Mouse (Mus musculus) intestine, embryonic 14.5 days (tissue): ENCODE measurements around the gene Commd7. TPM values are rescaled to one million over a fixed set of nuclear protein-coding genes. Genes with fewer than 3 reads are reported as not detected.
A peak's percentile ranks its signal among the peaks of the same experiment; 100 is the strongest.

Experiments
- ATAC-seq: fragments of 200-750 bp; cut with Nextera tagmentation; replicated peaks from 2 replicates; pipeline ENCODE4 v1.8.0; 2017; ENCODE audit warnings: low read depth, moderate number of reproducible peaks, moderate TSS enrichment, moderate library complexity; ENCODE audit not compliant: low FRiP score, low TSS enrichment
- DNase-seq: peaks from one replicate; pipeline ENCODE4 v3.0.0-alpha.2; 2018; ENCODE audit warnings: low spot score
- H3K27ac ChIP-seq: fragments of 300-500 bp; sonication (generic); 2 replicates; pipeline ENCODE4 v1.5.1; 2014; ENCODE audit warnings: low read depth, mild to moderate bottlenecking, control low read depth
- H3K27me3 ChIP-seq: fragments of 300-500 bp; sonication (generic); replicated peaks from 2 replicates; pipeline ENCODE4 v1.6.1; 2014; ENCODE audit warnings: low read length, control low read depth; ENCODE audit not compliant: control insufficient read depth, insufficient read depth
- H3K36me3 ChIP-seq: fragments of 300-500 bp; sonication (generic); 2 replicates; pipeline ENCODE4 v1.6.1; 2014; ENCODE audit warnings: low read length, control low read depth; ENCODE audit not compliant: control insufficient read depth, insufficient read depth
- H3K4me1 ChIP-seq: fragments of 300-500 bp; sonication (generic); replicated peaks from 2 replicates; pipeline ENCODE4 v1.6.1; 2014; ENCODE audit warnings: low read length, control low read depth, mixed read lengths; ENCODE audit not compliant: control insufficient read depth, insufficient read depth
- H3K4me2 ChIP-seq: fragments of 300-500 bp; sonication (generic); 2 replicates; pipeline ENCODE4 v1.6.1; 2014; ENCODE audit warnings: low read length
- H3K4me3 ChIP-seq: fragments of 300-500 bp; sonication (generic); 2 replicates; pipeline ENCODE4 v1.5.1; 2014; ENCODE audit warnings: low read depth, low read length, control low read depth, mixed read lengths
- H3K9ac ChIP-seq: fragments of 300-500 bp; sonication (generic); 2 replicates; pipeline ENCODE4 v1.6.1; 2014; ENCODE audit warnings: mild to moderate bottlenecking, low read length
- H3K9me3 ChIP-seq: fragments of 300-500 bp; sonication (generic); 2 replicates; pipeline ENCODE4 v1.6.1; 2016; ENCODE audit warnings: low read length, control low read depth; ENCODE audit not compliant: control insufficient read depth
- WGBS: fragments of 180-500 bp; shearing (Covaris S2); extraction: QIAGEN DNeasy Blood & Tissue Kit; methylation state at CpG from one replicate; pipeline ENCODE4 v1.1.7; 2014; 5-methylcytosine and 5-hydroxymethylcytosine counted together
- polyA plus RNA-seq: library from polyadenylated mRNA; unstranded; fragments of >200 nt; fragmentation: Nextera tagmentation; extraction: Ambion mirVana; gene quantifications from 2 replicates; pipeline ENCODE4 v1.2.1, GENCODE M21; 2014

The Commd7 gene
- polyA plus RNA-seq, 1 experiment from 2014 or later: 67.0 TPM

DNA sequence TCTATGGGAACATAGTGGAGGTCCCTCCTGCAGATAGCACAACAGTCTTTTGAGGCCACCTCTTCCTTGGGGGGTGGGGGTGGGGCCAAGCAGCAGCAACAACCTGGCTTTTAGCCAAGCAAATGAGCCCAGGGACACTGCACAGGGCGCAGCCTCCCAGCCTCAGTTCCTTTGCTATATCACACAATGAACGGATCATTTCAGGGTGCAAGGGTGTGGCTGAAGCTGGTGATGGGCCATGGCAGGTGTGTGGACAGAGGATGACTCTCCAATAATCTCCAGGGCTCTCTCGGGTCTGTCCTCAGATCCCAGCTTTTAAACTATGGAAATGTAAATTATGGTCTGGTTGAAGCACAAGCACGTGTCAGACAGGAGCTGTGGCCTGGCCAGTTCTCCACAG lies 55.5 kb downstream of the Commd7 start:
- Histone ChIP-seq H3K4me2 (no peak overlapping the region), H3K27me3 (no peaks in the 10 kb centered on the region), H3K27ac (no peak overlapping the region), H3K9ac (no peak overlapping the region), H3K36me3 (no peaks in the 10 kb centered on the region), H3K9me3 (no peaks in the 10 kb centered on the region), H3K4me3 (no peak overlapping the region), H3K4me1 (peaks cover 3% of the 10 kb centered on the region; the same call in 1 of the 2 replicates)
- ATAC-seq (0 out of 2 replicates have a peak, but pooled peaks have one; percentile 37), DNase-seq (no peak)
- 55% methylated on average over 4 of the region's 4 CpGs for WGBS

GRCm38 (mm10) chr2:153576150-153576549 lies 56.4 kb downstream of the Commd7 start:
- WGBS: 70% methylated on average over 3 of the region's 3 CpGs
- H3K9ac ChIP-seq: no peak overlapping the region
- H3K4me2 ChIP-seq: no peak overlapping the region
- no peaks in the 10 kb centered on the region for H3K27me3 ChIP-seq
- no peaks in the 10 kb centered on the region for H3K9me3 ChIP-seq
- DNase-seq (no peak), ATAC-seq (no peak)
- no peak overlapping the region for H3K27ac ChIP-seq
- H3K4me3 ChIP-seq: no peak overlapping the region
- H3K4me1 ChIP-seq: peaks cover 3% of the 10 kb centered on the region; the same call in 1 of the 2 replicates
- H3K36me3 ChIP-seq: no peaks in the 10 kb centered on the region

DNA sequence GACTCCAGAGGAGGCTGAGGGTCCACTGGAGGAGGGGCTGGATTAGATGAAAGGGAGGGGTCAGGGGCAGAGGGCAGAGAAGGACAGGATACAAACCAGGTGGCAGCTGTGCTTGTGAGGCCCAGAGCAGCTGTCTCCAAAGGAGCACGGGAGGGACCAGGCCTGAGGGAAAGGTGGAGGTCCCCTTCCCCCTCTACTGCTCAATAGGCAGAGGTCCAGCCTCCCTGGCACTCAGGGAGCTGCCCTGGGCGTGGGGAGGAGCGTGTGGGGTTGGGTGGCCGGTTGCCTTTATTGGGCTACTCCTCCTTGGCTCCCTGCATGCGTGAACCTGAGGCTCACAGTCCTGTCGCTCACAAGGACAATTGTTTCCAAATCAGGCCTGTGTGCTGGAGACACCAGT lies 57.0 kb downstream of the Commd7 start:
- WGBS: 49% methylated on average over 6 of the region's 6 CpGs
- peaks cover 3% of the 10 kb centered on the region; the same call in 1 of the 2 replicates for H3K4me1 ChIP-seq
- H3K4me2 ChIP-seq: no peak overlapping the region
- no peaks in the 10 kb centered on the region for H3K9me3 ChIP-seq
- H3K27ac ChIP-seq: no peak overlapping the region
- H3K27me3 ChIP-seq: no peaks in the 10 kb centered on the region
- no peak overlapping the region for H3K4me3 ChIP-seq
- DNase-seq (no peak), ATAC-seq (no peak)
- H3K36me3 ChIP-seq: no peaks in the 10 kb centered on the region
- H3K9ac ChIP-seq: no peak overlapping the region

DNA sequence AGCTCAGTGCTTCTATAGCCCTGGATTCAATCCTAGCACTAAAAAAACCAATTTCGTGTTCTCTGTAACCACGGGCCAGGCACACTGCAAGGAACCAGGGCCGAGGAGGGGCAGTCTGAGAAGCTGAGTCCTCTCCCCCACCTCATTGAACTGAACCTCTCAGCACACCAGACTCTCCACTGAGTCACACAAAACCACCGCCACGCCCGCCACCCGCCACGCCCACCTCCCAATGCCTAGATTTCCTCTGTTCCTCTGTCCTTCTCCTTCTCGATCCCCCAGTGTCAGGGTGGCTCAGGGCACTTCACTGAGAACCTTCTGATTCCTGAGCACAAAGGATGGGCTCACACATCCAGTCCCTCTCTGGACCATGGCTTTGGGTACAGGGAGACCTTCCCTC lies 59.5 kb downstream of the Commd7 start:
- Histone ChIP-seq H3K36me3 (no peaks in the 10 kb centered on the region), H3K9ac (no peak overlapping the region), H3K4me1 (peaks cover 3% of the 10 kb centered on the region; the same call in 1 of the 2 replicates), H3K4me2 (no peak overlapping the region), H3K27me3 (no peaks in the 10 kb centered on the region), H3K4me3 (no peak overlapping the region), H3K27ac (no peak overlapping the region), H3K9me3 (no peaks in the 10 kb centered on the region)
- WGBS: 92% methylated on average over 9 of the region's 9 CpGs
- no peak for ATAC-seq
- no peak for DNase-seq

DNA sequence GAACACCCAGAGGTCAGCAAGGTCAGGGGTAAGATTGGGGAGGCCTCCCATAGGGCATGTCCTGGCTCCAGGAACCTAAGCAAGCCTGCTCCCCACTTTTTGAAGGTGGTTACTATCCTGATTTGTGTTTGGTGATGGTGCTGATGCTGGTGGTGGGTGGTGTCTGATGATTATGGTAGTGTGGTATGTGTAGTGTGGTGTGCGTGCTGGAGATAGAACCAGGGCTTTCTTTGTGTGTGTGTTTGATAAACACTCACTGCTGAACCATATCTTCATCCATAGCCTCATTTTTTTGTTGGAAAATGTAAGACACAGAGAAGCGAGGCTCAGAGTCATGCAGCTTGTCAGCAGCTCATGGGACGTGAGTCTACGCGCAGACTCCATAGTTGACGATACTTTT lies 64.0 kb downstream of the Commd7 start:
- DNase-seq (no peak), ATAC-seq (no peak)
- H3K27me3 ChIP-seq: no peaks in the 10 kb centered on the region
- H3K9me3 ChIP-seq: no peaks in the 10 kb centered on the region
- H3K4me3 ChIP-seq: no peak overlapping the region
- no peaks in the 10 kb centered on the region for H3K36me3 ChIP-seq
- no peaks in the 10 kb centered on the region for H3K4me1 ChIP-seq
- no peak overlapping the region for H3K27ac ChIP-seq
- H3K4me2 ChIP-seq: no peak overlapping the region
- no peak overlapping the region for H3K9ac ChIP-seq
- WGBS: 92% methylated on average over 6 of the region's 6 CpGs

- H3K27me3 ChIP-seq: no peaks in the 10 kb centered on the region
- WGBS: 66% methylated on average over 4 of the region's 4 CpGs
- DNase-seq: no peak
- H3K36me3 ChIP-seq: no peaks in the 10 kb centered on the region
- no peak overlapping the region for H3K4me3 ChIP-seq
- H3K27ac ChIP-seq: no peak overlapping the region
- ATAC-seq: no peak
- H3K4me2 ChIP-seq: no peak overlapping the region
- H3K9me3 ChIP-seq: no peaks in the 10 kb centered on the region
- H3K9ac ChIP-seq: no peak overlapping the region
- no peaks in the 10 kb centered on the region for H3K4me1 ChIP-seq
These were observed 64.6 kb downstream of the Commd7 start for GRCm38 (mm10) chr2:153568013-153568412.

Other genes with a start within 250 kb of the Commd7 start
- gene 4930404H24Rik, start 140.0 kb downstream of the Commd7 start, polyA plus RNA-seq: not detected in 2 replicates
- 26.4 and 27.9 TPM in 2 replicates for gene Nol4l, start 102.8 kb downstream of the Commd7 start, polyA plus RNA-seq
- 10.9 and 12.6 TPM in 2 replicates for gene Dnmt3b, start 16.7 kb upstream of the Commd7 start, polyA plus RNA-seq
- 0.08 and 0.14 TPM in 2 replicates for gene Dnmt3c, start 63.9 kb upstream of the Commd7 start, polyA plus RNA-seq
- gene Mapre1, start 108.5 kb upstream of the Commd7 start, polyA plus RNA-seq: 229 and 254 TPM in 2 replicates
- gene Efcab8, start 147.2 kb upstream of the Commd7 start, polyA plus RNA-seq: not detected in 2 replicates
- gene Sun5, start 238.3 kb upstream of the Commd7 start, polyA plus RNA-seq: not detected in 2 replicates
- gene Bpifb2, start 242.3 kb upstream of the Commd7 start, polyA plus RNA-seq: not detected in 2 replicates